Mouse (Mus musculus): ENCODE data around the gene Hip1r. TPM values are rescaled to one million over a fixed set of nuclear protein-coding genes. Genes with fewer than 3 reads are reported as not detected.
A peak's percentile ranks its signal among the peaks of the same experiment; 100 is the strongest.

Hip1r gene
- polyA plus RNA-seq, 1 experiment, result 10.5 TPM

GRCm38 (mm10) chr5:124032001-124032508 lies 58.6 kb downstream of the Hip1r start, which contains the start of gene Vps37b:
TSS of gene Vps37b (minus strand) at chr5:124032270.
- no peaks in the 10 kb centered on the region for H3K36me3 ChIP-seq (ENCODE audit: control insufficient read depth, insufficient read depth)

GRCm38 (mm10) chr5:124034471-124034870 lies 61.0 kb downstream of the Hip1r start:
- Histone ChIP-seq H3K4me3 (no peak overlapping the region), H3K79me2 (ENCODE audit: control insufficient read depth, insufficient read depth) (peaks cover 23% of the 10 kb centered on the region), H3K27me3 (ENCODE audit: control insufficient read depth, insufficient read depth, insufficient read length) (no peaks in the 10 kb centered on the region), H3ac (ENCODE audit: control insufficient read depth, insufficient read length) (no peak overlapping the region), H3K4me2 (ENCODE audit: low read depth) (no peak overlapping the region), H3K36me3 (ENCODE audit: control insufficient read depth, insufficient read depth) (no peaks in the 10 kb centered on the region)
- TF ChIP-seq MAX (IDR thresholded peaks at IDR 0.05; ENCODE audit: low read depth), result no peak
- TF ChIP-seq USF1 (IDR thresholded peaks at IDR 0.05; ENCODE audit: low read depth), result no peak
- TF ChIP-seq SRF (IDR thresholded peaks at IDR 0.05; ENCODE audit: control insufficient read depth, insufficient read length, low read depth), result no peak
- TF ChIP-seq POLR2AphosphoS2 (IDR thresholded peaks at IDR 0.05; ENCODE audit: insufficient read length, low read depth), result no peak
- TF ChIP-seq MYOD1 (IDR thresholded peaks at IDR 0.05; ENCODE audit: control insufficient read depth in 1 of 3, insufficient read length in 2 of 3, low read depth in 2 of 3), result no peak
- TF ChIP-seq TCF12 (IDR thresholded peaks at IDR 0.05; ENCODE audit: insufficient read depth, poor library complexity, severe bottlenecking), result no peak
- TF ChIP-seq POLR2A (IDR thresholded peaks at IDR 0.05; ENCODE audit: insufficient read length, low read depth), result no peak
- no peak for TF ChIP-seq MYOG (IDR thresholded peaks at IDR 0.05; ENCODE audit: control insufficient read depth in 1 of 3, insufficient read depth in 1 of 3, insufficient read length in 2 of 3, low read depth in 2 of 3)
- no peak for TF ChIP-seq E2F4 (IDR thresholded peaks at IDR 0.05; ENCODE audit: insufficient read depth)
- no peak for TF ChIP-seq REST (IDR thresholded peaks at IDR 0.05; ENCODE audit: insufficient read depth, insufficient read length)
- no peak for TF ChIP-seq TCF3 (IDR thresholded peaks at IDR 0.05; ENCODE audit: insufficient read length, low read depth)
- no peak for TF ChIP-seq CEBPB (IDR thresholded peaks at IDR 0.05; ENCODE audit: insufficient read depth, poor library complexity, severe bottlenecking)

More at GRCm38 (mm10) chr5:124032001-124032508, 58.6 kb downstream of the Hip1r start, which contains the start of gene Vps37b:
- Histone ChIP-seq H3K4me3 (peak within 1 kb of the TSS; percentile 91), H3K79me2 (ENCODE audit: control insufficient read depth, insufficient read depth) (peaks cover 48% of the 10 kb centered on the region), H3K4me2 (ENCODE audit: low read depth) (peak within 1 kb of the TSS; percentile 97), H3ac (ENCODE audit: control insufficient read depth, insufficient read length) (peak within 1 kb of the TSS; percentile 45), H3K27me3 (ENCODE audit: control insufficient read depth, insufficient read depth, insufficient read length) (no peaks in the 10 kb centered on the region)
- TF ChIP-seq MYOD1 (IDR thresholded peaks at IDR 0.05; ENCODE audit: control insufficient read depth in 1 of 3, insufficient read length in 2 of 3, low read depth in 2 of 3) (no peak), POLR2A (IDR thresholded peaks at IDR 0.05; ENCODE audit: insufficient read length, low read depth) (peak; percentile 87), USF1 (IDR thresholded peaks at IDR 0.05; ENCODE audit: low read depth) (peak; percentile 91), POLR2AphosphoS2 (IDR thresholded peaks at IDR 0.05; ENCODE audit: insufficient read length, low read depth) (peak; percentile 79), E2F4 (IDR thresholded peaks at IDR 0.05; ENCODE audit: insufficient read depth) (peak; percentile 56), TCF3 (IDR thresholded peaks at IDR 0.05; ENCODE audit: insufficient read length, low read depth) (no peak), MYOG (IDR thresholded peaks at IDR 0.05; ENCODE audit: control insufficient read depth in 1 of 3, insufficient read depth in 1 of 3, insufficient read length in 2 of 3, low read depth in 2 of 3) (no peak)

- no peaks in the 10 kb centered on the region for H3K27me3 ChIP-seq (ENCODE audit: control insufficient read depth, insufficient read depth, insufficient read length)
- peaks cover 14% of the 10 kb centered on the region for H3K79me2 ChIP-seq (ENCODE audit: control insufficient read depth, insufficient read depth)
- H3K36me3 ChIP-seq (ENCODE audit: control insufficient read depth, insufficient read depth), result no peaks in the 10 kb centered on the region
- no peak overlapping the region for H3ac ChIP-seq (ENCODE audit: control insufficient read depth, insufficient read length)
- no peak overlapping the region for H3K4me3 ChIP-seq
- H3K4me2 ChIP-seq (ENCODE audit: low read depth), result no peak overlapping the region
- no peak for TF ChIP-seq CEBPB (IDR thresholded peaks at IDR 0.05; ENCODE audit: insufficient read depth, poor library complexity, severe bottlenecking)
- no peak for TF ChIP-seq TCF3 (IDR thresholded peaks at IDR 0.05; ENCODE audit: insufficient read length, low read depth)
- no peak for TF ChIP-seq MYOG (IDR thresholded peaks at IDR 0.05; ENCODE audit: control insufficient read depth in 1 of 3, insufficient read depth in 1 of 3, insufficient read length in 2 of 3, low read depth in 2 of 3)
- no peak for TF ChIP-seq TCF12 (IDR thresholded peaks at IDR 0.05; ENCODE audit: insufficient read depth, poor library complexity, severe bottlenecking)
- TF ChIP-seq REST (IDR thresholded peaks at IDR 0.05; ENCODE audit: insufficient read depth, insufficient read length), result no peak
- no peak for TF ChIP-seq POLR2A (IDR thresholded peaks at IDR 0.05; ENCODE audit: insufficient read length, low read depth)
- no peak for TF ChIP-seq E2F4 (IDR thresholded peaks at IDR 0.05; ENCODE audit: insufficient read depth)
- TF ChIP-seq USF1 (IDR thresholded peaks at IDR 0.05; ENCODE audit: low read depth), result no peak
- TF ChIP-seq SRF (IDR thresholded peaks at IDR 0.05; ENCODE audit: control insufficient read depth, insufficient read length, low read depth), result no peak
- TF ChIP-seq POLR2AphosphoS2 (IDR thresholded peaks at IDR 0.05; ENCODE audit: insufficient read length, low read depth), result no peak
- no peak for TF ChIP-seq MAX (IDR thresholded peaks at IDR 0.05; ENCODE audit: low read depth)
- TF ChIP-seq MYOD1 (IDR thresholded peaks at IDR 0.05; ENCODE audit: control insufficient read depth in 1 of 3, insufficient read length in 2 of 3, low read depth in 2 of 3), result no peak
These were observed 62.0 kb downstream of the Hip1r start for GRCm38 (mm10) chr5:124035406-124035805.

GRCm38 (mm10) chr5:124035806-124036205 lies 62.4 kb downstream of the Hip1r start:
- no peak overlapping the region for H3K4me3 ChIP-seq
- H3ac ChIP-seq (ENCODE audit: control insufficient read depth, insufficient read length), result no peak overlapping the region
- no peaks in the 10 kb centered on the region for H3K27me3 ChIP-seq (ENCODE audit: control insufficient read depth, insufficient read depth, insufficient read length)
- H3K36me3 ChIP-seq (ENCODE audit: control insufficient read depth, insufficient read depth), result no peaks in the 10 kb centered on the region
- peaks cover 10% of the 10 kb centered on the region for H3K79me2 ChIP-seq (ENCODE audit: control insufficient read depth, insufficient read depth)
- TF ChIP-seq CEBPB (IDR thresholded peaks at IDR 0.05; ENCODE audit: insufficient read depth, poor library complexity, severe bottlenecking), result no peak
- no peak for TF ChIP-seq POLR2A (IDR thresholded peaks at IDR 0.05; ENCODE audit: insufficient read length, low read depth)
- no peak for TF ChIP-seq REST (IDR thresholded peaks at IDR 0.05; ENCODE audit: insufficient read depth, insufficient read length)
- no peak for TF ChIP-seq MAX (IDR thresholded peaks at IDR 0.05; ENCODE audit: low read depth)
- TF ChIP-seq MYOG (IDR thresholded peaks at IDR 0.05; ENCODE audit: control insufficient read depth in 1 of 3, insufficient read depth in 1 of 3, insufficient read length in 2 of 3, low read depth in 2 of 3), result no peak
- TF ChIP-seq E2F4 (IDR thresholded peaks at IDR 0.05; ENCODE audit: insufficient read depth), result no peak
- no peak for TF ChIP-seq SRF (IDR thresholded peaks at IDR 0.05; ENCODE audit: control insufficient read depth, insufficient read length, low read depth)
- no peak for TF ChIP-seq MYOD1 (IDR thresholded peaks at IDR 0.05; ENCODE audit: control insufficient read depth in 1 of 3, insufficient read length in 2 of 3, low read depth in 2 of 3)
- TF ChIP-seq TCF3 (IDR thresholded peaks at IDR 0.05; ENCODE audit: insufficient read length, low read depth), result no peak
- no peak for TF ChIP-seq POLR2AphosphoS2 (IDR thresholded peaks at IDR 0.05; ENCODE audit: insufficient read length, low read depth)
- no peak for TF ChIP-seq USF1 (IDR thresholded peaks at IDR 0.05; ENCODE audit: low read depth)
- TF ChIP-seq TCF12 (IDR thresholded peaks at IDR 0.05; ENCODE audit: insufficient read depth, poor library complexity, severe bottlenecking), result no peak
- no peak overlapping the region for H3K4me2 ChIP-seq (ENCODE audit: low read depth)

Measured in myocyte (in vitro differentiated cells).